Mouse (Mus musculus): ENCODE results near the gene Diaph3. TPM values are rescaled to one million over a fixed set of nuclear protein-coding genes. Genes with fewer than 3 reads are reported as not detected.

Gene Diaph3
- total and polyA plus RNA-seq, 2 experiments from 2014 or later = 3.7 to 4.1 TPM

- Histone ChIP-seq H3K4me2 (ENCODE audit: low read depth) (no peak overlapping the region), H3K4me3 (ENCODE audit: low read depth, low read length) (no peak overlapping the region), H3K36me3 (ENCODE audit: insufficient read depth) (no peaks in the 10 kb centered on the region), H3K27me3 (ENCODE audit: insufficient read depth, low read length) (no peaks in the 10 kb centered on the region), H3K27ac (ENCODE audit: low read depth, low read length) (no peak overlapping the region), H3K9me3 (ENCODE audit: low read length) (no peaks in the 10 kb centered on the region), H3K4me1 (ENCODE audit: insufficient read depth) (no peaks in the 10 kb centered on the region), H3K9ac (no peak overlapping the region)
- DNase-seq = no peak
- TF ChIP-seq CTCF (IDR thresholded peaks at IDR 0.05; ENCODE audit: low read depth) = no peak
- ATAC-seq = no peak
- 94% methylated on average over 3 of the region's 3 CpGs for WGBS
Measured at GRCm38 (mm10) chr14:86641839-86642238, 499.2 kb downstream of the Diaph3 start.

DNA sequence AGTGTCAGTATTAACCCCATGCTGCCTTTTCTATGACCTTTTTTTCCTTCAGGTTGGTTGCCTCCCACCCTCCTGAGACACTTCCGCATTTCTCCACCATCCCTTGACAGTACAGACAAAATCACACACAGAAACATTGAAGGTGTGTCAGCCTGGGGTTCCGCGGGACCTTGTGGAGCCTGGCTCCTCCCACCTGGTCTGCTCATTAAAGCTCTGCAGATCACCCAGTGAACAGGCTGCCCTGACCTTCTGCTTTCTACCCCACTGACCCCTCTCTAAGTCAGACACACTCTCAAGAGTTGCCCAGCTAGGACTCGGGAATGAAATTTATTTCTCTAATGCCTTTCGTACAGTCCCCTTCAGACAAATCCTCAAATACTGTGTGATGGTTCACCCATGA is 500.9 kb downstream of the Diaph3 start:
- Histone ChIP-seq H3K36me3 (ENCODE audit: insufficient read depth) (no peaks in the 10 kb centered on the region), H3K9me3 (ENCODE audit: low read length) (no peaks in the 10 kb centered on the region), H3K27ac (ENCODE audit: low read depth, low read length) (no peak overlapping the region), H3K9ac (no peak overlapping the region), H3K27me3 (ENCODE audit: insufficient read depth, low read length) (no peaks in the 10 kb centered on the region), H3K4me3 (ENCODE audit: low read depth, low read length) (no peak overlapping the region), H3K4me2 (ENCODE audit: low read depth) (no peak overlapping the region), H3K4me1 (ENCODE audit: insufficient read depth) (no peaks in the 10 kb centered on the region)
- DNase-seq (no peak), ATAC-seq (no peak)
- no peak for TF ChIP-seq CTCF (IDR thresholded peaks at IDR 0.05; ENCODE audit: low read depth)
- 50% methylated on average over 5 of the region's 5 CpGs for WGBS

DNA sequence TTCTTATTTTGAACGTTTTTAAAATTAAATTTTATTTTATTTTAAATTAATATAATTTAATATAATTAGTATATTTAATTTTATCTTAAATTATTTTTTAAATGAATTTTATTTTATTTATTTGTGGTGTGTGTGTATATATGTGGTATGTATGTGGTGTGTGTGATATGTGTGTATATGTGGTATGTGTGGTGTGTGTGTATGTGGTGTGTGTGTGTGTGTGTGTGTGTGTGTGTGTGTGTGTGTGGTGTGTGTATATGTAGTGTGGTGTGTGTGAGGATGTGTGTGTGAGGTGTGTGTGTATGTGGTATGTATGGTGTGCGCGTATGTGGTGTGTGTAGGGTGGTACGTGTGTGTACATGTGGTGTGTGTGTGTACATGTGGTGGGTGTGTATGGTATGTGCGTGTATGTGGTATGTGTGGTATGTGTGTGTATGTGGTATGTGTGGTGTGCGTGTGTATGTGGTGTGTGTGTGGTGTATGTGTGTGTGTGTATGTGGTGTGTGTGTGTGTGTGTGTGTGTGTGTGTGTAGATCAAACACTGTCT is 505.4 kb downstream of the Diaph3 start:
- DNase-seq = no peak
- Histone ChIP-seq H3K4me1 (ENCODE audit: insufficient read depth) (no peaks in the 10 kb centered on the region), H3K27ac (ENCODE audit: low read depth, low read length) (no peak overlapping the region), H3K4me3 (ENCODE audit: low read depth, low read length) (no peak overlapping the region), H3K27me3 (ENCODE audit: insufficient read depth, low read length) (no peaks in the 10 kb centered on the region), H3K36me3 (ENCODE audit: insufficient read depth) (no peaks in the 10 kb centered on the region), H3K9ac (no peak overlapping the region), H3K9me3 (ENCODE audit: low read length) (no peaks in the 10 kb centered on the region), H3K4me2 (ENCODE audit: low read depth) (no peak overlapping the region)
- WGBS = 28% methylated on average over 6 of the region's 6 CpGs
- ATAC-seq = no peak
- TF ChIP-seq CTCF (IDR thresholded peaks at IDR 0.05; ENCODE audit: low read depth) = no peak

- Histone ChIP-seq H3K4me1 (ENCODE audit: insufficient read depth) (no peaks in the 10 kb centered on the region), H3K9ac (no peak overlapping the region), H3K27me3 (ENCODE audit: insufficient read depth, low read length) (no peaks in the 10 kb centered on the region), H3K4me2 (ENCODE audit: low read depth) (no peak overlapping the region), H3K9me3 (ENCODE audit: low read length) (no peaks in the 10 kb centered on the region), H3K36me3 (ENCODE audit: insufficient read depth) (no peaks in the 10 kb centered on the region), H3K27ac (ENCODE audit: low read depth, low read length) (no peak overlapping the region), H3K4me3 (ENCODE audit: low read depth, low read length) (no peak overlapping the region)
- ATAC-seq = no peak
- no peak for DNase-seq
- 14% methylated on average over 2 of the region's 2 CpGs for WGBS
- TF ChIP-seq CTCF (IDR thresholded peaks at IDR 0.05; ENCODE audit: low read depth) = no peak
Measured at GRCm38 (mm10) chr14:86635052-86635451, 506.0 kb downstream of the Diaph3 start.

DNA sequence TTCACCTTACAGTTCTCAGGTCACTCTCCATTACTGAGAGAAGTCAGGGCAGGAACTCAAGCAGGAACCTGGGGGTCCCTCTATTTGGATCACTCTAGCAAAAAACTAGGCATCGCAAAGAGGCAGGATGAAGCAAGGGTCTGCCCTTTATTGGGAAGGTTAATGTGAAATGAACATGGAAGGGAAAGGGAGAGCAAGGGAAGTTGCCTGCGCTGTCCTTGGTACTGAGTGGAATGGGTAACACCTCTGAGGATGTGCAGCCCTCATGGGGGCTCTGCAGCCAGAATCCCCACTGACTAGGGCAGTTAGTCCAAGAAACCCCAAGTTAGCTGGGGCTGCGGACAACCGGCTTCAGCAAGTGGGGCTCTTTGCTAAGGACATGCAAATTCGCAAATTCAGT is 507.2 kb downstream of the Diaph3 start:
- WGBS = 49% methylated on average over 5 of the region's 5 CpGs
- Histone ChIP-seq H3K9ac (no peak overlapping the region), H3K4me3 (ENCODE audit: low read depth, low read length) (no peak overlapping the region), H3K4me2 (ENCODE audit: low read depth) (no peak overlapping the region), H3K27me3 (ENCODE audit: insufficient read depth, low read length) (no peaks in the 10 kb centered on the region), H3K4me1 (ENCODE audit: insufficient read depth) (no peaks in the 10 kb centered on the region), H3K36me3 (ENCODE audit: insufficient read depth) (no peaks in the 10 kb centered on the region), H3K27ac (ENCODE audit: low read depth, low read length) (no peak overlapping the region), H3K9me3 (ENCODE audit: low read length) (no peaks in the 10 kb centered on the region)
- no peak for TF ChIP-seq CTCF (IDR thresholded peaks at IDR 0.05; ENCODE audit: low read depth)
- DNase-seq (no peak), ATAC-seq (no peak)

- H3K9me3 ChIP-seq (ENCODE audit: low read length) = no peaks in the 10 kb centered on the region
- H3K9ac ChIP-seq = no peak overlapping the region
- no peak for ATAC-seq
- no peak overlapping the region for H3K4me2 ChIP-seq (ENCODE audit: low read depth)
- H3K4me1 ChIP-seq (ENCODE audit: insufficient read depth) = no peaks in the 10 kb centered on the region
- DNase-seq = no peak
- H3K27me3 ChIP-seq (ENCODE audit: insufficient read depth, low read length) = no peaks in the 10 kb centered on the region
- no peaks in the 10 kb centered on the region for H3K36me3 ChIP-seq (ENCODE audit: insufficient read depth)
- TF ChIP-seq CTCF (IDR thresholded peaks at IDR 0.05; ENCODE audit: low read depth) = no peak
- H3K27ac ChIP-seq (ENCODE audit: low read depth, low read length) = no peak overlapping the region
- no peak overlapping the region for H3K4me3 ChIP-seq (ENCODE audit: low read depth, low read length)
- WGBS = 85% methylated on average over 5 of the region's 5 CpGs
Measured at GRCm38 (mm10) chr14:86624816-86625425, 516.1 kb downstream of the Diaph3 start.

- Histone ChIP-seq H3K9me3 (ENCODE audit: low read length) (no peaks in the 10 kb centered on the region), H3K9ac (no peak overlapping the region), H3K4me1 (ENCODE audit: insufficient read depth) (no peaks in the 10 kb centered on the region), H3K27me3 (ENCODE audit: insufficient read depth, low read length) (no peaks in the 10 kb centered on the region), H3K4me3 (ENCODE audit: low read depth, low read length) (no peak overlapping the region), H3K27ac (ENCODE audit: low read depth, low read length) (no peak overlapping the region), H3K4me2 (ENCODE audit: low read depth) (no peak overlapping the region), H3K36me3 (ENCODE audit: insufficient read depth) (no peaks in the 10 kb centered on the region)
- TF ChIP-seq CTCF (IDR thresholded peaks at IDR 0.05; ENCODE audit: low read depth) = no peak
- ATAC-seq = no peak
- WGBS = 66% methylated on average over 5 of the region's 5 CpGs
- no peak for DNase-seq
Measured at GRCm38 (mm10) chr14:86619637-86620036, 521.4 kb downstream of the Diaph3 start.

Small RNAs within 50 kb of the gene (microRNA-seq; reads per million reads assigned to microRNA genes)
- 0 reads per million in 2 experiments for gene Gm23438

All from forebrain, postnatal 0 days (tissue).